Mouse (Mus musculus) limb, embryonic 12.5 days (tissue): ENCODE data around the gene Pdcd5. TPM values are rescaled to one million over a fixed set of nuclear protein-coding genes. Genes with fewer than 3 reads are reported as not detected.

Source experiments
- ATAC-seq: fragments of 200-750 bp; cut with Nextera tagmentation; 2 replicates; pipeline ENCODE4 v1.8.0; 2017; ENCODE audit warnings: low read depth, moderate TSS enrichment; ENCODE audit not compliant: insufficient number of reproducible peaks, insufficient read depth, low FRiP score, low TSS enrichment
- H3K27ac ChIP-seq: fragments of 300-500 bp; sonication (generic); 2 replicates; pipeline ENCODE4 v1.5.1; 2016; ENCODE audit warnings: mild to moderate bottlenecking, moderate library complexity
- H3K27me3 ChIP-seq: fragments of 300-500 bp; sonication (generic); 2 replicates; pipeline ENCODE4 v1.6.1; 2016; ENCODE audit warnings: mild to moderate bottlenecking, moderate library complexity
- H3K36me3 ChIP-seq: fragments of 300-500 bp; sonication (generic); 2 replicates; pipeline ENCODE4 v1.6.1; 2016; ENCODE audit warnings: mild to moderate bottlenecking, moderate library complexity
- H3K4me1 ChIP-seq: fragments of 300-500 bp; sonication (generic); replicated peaks from 2 replicates; pipeline ENCODE4 v1.6.1; 2016
- H3K4me2 ChIP-seq: fragments of 300-500 bp; sonication (generic); 2 replicates; pipeline ENCODE4 v1.6.1; 2016; ENCODE audit warnings: mild to moderate bottlenecking, moderate library complexity
- H3K4me3 ChIP-seq: fragments of 300-500 bp; sonication (generic); replicated peaks from 2 replicates; pipeline ENCODE4 v1.5.1; 2016; ENCODE audit warnings: mild to moderate bottlenecking
- H3K9ac ChIP-seq: fragments of 300-500 bp; sonication (generic); replicated peaks from 2 replicates; pipeline ENCODE4 v1.6.1; 2016; ENCODE audit warnings: mild to moderate bottlenecking, moderate library complexity
- H3K9me3 ChIP-seq: fragments of 300-500 bp; sonication (generic); 2 replicates; pipeline ENCODE4 v1.6.1; 2016; ENCODE audit warnings: mild to moderate bottlenecking, moderate library complexity
- WGBS: fragments of 180-500 bp; shearing (Covaris S2); methylation state at CpG from one replicate; pipeline ENCODE4 v1.1.7; 2016; 5-methylcytosine and 5-hydroxymethylcytosine counted together
- polyA plus RNA-seq: library from polyadenylated mRNA; unstranded; fragments of >200 nt; fragmentation: Nextera tagmentation; extraction: Ambion mirVana; gene quantifications from 2 replicates; pipeline ENCODE4 v1.2.1, GENCODE M21; 2016

The Pdcd5 gene
- polyA plus RNA-seq, result 327 and 339 TPM in 2 replicates

DNA sequence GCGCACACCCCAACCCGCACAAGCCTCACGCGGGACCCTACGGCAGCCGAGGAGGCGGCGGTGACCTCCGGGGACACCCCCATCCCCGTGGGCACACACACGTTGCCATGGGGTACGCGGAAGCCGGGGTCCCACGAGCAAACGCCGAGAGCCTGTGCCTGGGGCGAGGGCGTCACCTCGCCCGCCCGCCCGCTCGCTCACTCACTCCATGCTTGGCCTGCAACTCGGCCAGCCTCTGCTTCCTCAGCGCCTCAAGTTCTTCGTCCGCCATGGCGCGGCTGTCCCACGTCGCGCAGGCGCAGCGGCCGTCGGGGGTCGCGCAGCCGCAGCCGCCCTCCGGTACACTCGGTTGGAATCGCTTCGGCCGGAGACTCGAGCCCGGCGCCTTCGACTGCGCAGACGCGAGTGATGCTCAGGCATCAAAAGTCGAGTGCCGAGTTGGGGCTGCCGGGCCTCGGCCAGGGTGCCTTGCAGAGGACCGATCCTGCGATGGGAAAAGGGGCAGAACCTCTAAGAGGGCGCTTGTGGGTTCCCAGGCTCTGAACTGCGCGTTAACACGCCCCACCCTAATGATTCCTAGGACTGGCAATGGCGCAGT lies at the start of gene Pdcd5:
Gene Pdcd5 (minus strand): TSS at position 421 of the 598 bp plus-strand sequence.
- Histone ChIP-seq H3K9ac (peak within 1 kb of the TSS; percentile 93), H3K4me1 (no peaks in the 10 kb centered on the region), H3K9me3 (no peaks in the 10 kb centered on the region), H3K4me3 (peak within 1 kb of the TSS; percentile 98), H3K27me3 (no peaks in the 10 kb centered on the region), H3K4me2 (peak within 1 kb of the TSS; percentile 63), H3K36me3 (peaks cover 36% of the 10 kb centered on the region), H3K27ac (peak within 1 kb of the TSS; percentile 80)
- 1% methylated on average over 64 of the region's 64 CpGs for WGBS
- peak; percentile 87 for ATAC-seq

DNA sequence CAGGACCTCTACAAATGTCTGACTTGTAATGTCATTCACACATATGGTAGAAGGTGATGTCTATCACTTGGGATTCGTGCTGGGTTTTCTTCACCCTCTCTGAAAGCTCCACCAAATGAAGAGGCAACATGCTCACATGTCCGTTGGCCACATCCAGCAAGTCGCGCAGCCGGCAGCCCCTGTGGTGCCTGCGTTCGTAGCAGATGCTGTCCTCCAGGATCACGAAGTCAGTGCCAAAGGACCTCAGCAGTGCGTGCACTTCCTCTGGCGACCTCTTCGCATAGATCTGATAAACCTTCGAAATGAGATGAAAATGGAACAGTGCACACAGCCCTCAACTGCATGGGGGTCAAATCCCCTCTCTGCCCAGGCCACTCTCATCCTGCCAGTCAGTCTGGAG lies 45.3 kb upstream of the Pdcd5 start:
- Histone ChIP-seq H3K9ac (no peak overlapping the region), H3K4me1 (peaks cover 19% of the 10 kb centered on the region), H3K27me3 (no peaks in the 10 kb centered on the region), H3K9me3 (no peaks in the 10 kb centered on the region; the same call in 1 of the 2 replicates), H3K4me2 (no peak overlapping the region), H3K27ac (no peak overlapping the region), H3K4me3 (no peak overlapping the region), H3K36me3 (peaks cover 54% of the 10 kb centered on the region)
- ATAC-seq, result no peak
- 94% methylated on average over 12 of the region's 12 CpGs for WGBS

DNA sequence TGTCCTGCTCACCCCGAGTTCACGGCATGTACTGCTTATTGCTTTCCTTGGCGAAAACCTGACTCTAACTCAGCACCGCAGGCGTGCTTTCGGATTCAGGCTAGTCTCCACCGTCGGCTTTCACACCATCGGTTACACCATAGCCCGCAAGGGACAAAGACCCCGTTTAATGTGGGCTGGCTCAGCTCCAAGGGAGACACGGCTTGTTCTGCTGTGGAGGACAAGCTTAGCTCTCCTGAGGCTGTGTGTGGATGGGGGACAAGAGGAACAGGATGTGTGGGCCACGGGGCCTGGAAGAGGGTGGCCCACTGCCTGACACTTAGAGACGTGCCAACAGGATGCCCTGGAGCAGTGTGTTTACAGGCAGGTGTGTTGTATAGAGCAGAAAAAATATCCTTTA lies 44.8 kb upstream of the Pdcd5 start:
- peaks cover 24% of the 10 kb centered on the region for H3K4me1 ChIP-seq
- H3K27me3 ChIP-seq, result no peaks in the 10 kb centered on the region
- no peak overlapping the region for H3K27ac ChIP-seq
- peaks cover 54% of the 10 kb centered on the region for H3K36me3 ChIP-seq
- H3K9ac ChIP-seq, result no peak overlapping the region
- 90% methylated on average over 14 of the region's 14 CpGs for WGBS
- no peaks in the 10 kb centered on the region; the same call in 1 of the 2 replicates for H3K9me3 ChIP-seq
- no peak overlapping the region for H3K4me3 ChIP-seq
- no peak overlapping the region for H3K4me2 ChIP-seq
- ATAC-seq, result no peak

DNA sequence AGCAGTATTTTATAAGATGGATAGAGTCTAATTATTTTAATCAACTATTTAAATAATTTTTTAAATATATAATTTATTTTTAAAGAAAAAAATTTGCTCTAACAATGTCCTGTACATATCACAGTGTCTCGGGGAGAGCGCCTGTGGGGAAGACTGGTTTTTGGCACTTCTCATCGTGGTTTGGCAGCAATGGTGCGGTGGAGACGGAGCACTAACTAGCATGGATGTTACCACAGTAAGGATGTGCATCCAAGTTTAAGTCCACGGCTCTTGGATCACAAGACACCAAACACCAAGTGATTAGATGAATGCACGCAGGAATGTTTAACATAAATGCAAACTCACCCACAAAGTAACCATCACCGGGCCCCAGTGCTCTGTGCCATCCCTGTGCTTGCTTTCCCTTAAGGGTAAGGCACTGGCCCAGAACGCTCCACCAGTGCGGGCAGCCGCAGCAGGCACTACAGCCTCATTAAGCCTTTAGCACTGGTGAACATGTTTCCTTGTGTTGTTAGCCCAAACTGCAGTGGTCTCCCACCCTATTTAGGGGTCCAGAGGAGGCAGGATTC lies 41.5 kb upstream of the Pdcd5 start:
- 83% methylated on average over 11 of the region's 11 CpGs for WGBS
- H3K9ac ChIP-seq, result no peak overlapping the region
- no peak overlapping the region for H3K27ac ChIP-seq
- H3K27me3 ChIP-seq, result no peaks in the 10 kb centered on the region
- no peaks in the 10 kb centered on the region for H3K9me3 ChIP-seq
- peaks cover 33% of the 10 kb centered on the region for H3K36me3 ChIP-seq
- ATAC-seq, result no peak
- H3K4me3 ChIP-seq, result no peak overlapping the region
- H3K4me1 ChIP-seq, result peaks cover 31% of the 10 kb centered on the region
- no peak overlapping the region for H3K4me2 ChIP-seq

DNA sequence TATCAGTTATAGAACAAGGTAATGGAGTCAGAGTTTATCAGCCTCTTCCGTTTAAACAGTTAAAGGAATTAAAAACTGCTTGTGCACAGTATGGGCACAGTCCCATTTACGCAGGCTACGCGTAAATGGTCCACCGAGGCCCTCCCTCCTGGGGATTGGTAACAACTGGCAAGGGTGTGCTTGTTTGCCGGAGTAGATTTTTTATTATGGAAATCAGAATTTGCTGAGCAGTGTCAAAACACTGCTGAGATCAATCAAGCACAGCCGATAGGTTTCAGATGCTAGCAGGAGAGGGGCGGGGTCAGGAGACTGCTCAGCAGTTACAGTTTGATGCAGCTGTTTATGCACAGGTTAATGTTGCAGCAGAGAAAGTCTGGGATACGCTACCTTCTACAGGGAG lies 41.0 kb upstream of the Pdcd5 start:
- Histone ChIP-seq H3K4me2 (no peak overlapping the region), H3K9me3 (no peaks in the 10 kb centered on the region), H3K27ac (no peak overlapping the region), H3K4me1 (peaks cover 31% of the 10 kb centered on the region), H3K27me3 (no peaks in the 10 kb centered on the region), H3K36me3 (peaks cover 32% of the 10 kb centered on the region), H3K4me3 (no peak overlapping the region), H3K9ac (no peak overlapping the region)
- ATAC-seq, result no peak
- 50% methylated on average over 9 of the region's 9 CpGs for WGBS

DNA sequence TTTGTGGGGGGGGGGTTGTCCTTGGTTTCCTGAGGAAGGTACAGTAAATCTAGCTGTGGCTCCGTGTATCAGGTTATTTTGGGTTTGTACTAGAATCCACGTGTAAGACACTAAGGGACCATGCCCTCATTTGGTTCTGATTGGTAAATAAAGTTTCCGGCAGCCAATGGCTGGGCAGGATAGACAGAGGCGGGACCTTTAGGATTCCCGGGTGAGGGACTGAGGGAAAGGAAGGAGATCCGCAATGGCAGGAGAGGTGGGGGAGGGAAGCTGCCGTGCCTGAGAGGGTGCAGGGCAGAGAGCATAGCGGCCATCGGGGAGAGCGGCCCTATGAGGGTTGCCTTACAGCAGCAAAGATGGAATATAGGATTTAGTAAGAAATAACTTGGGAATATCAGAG lies 39.9 kb upstream of the Pdcd5 start:
- H3K9ac ChIP-seq, result no peak overlapping the region
- 0 out of 2 replicates have a peak overlapping the region, but pooled peaks have one; percentile 29 for H3K27ac ChIP-seq
- no peaks in the 10 kb centered on the region for H3K9me3 ChIP-seq
- H3K36me3 ChIP-seq, result peaks cover 23% of the 10 kb centered on the region
- no peak for ATAC-seq
- WGBS, result 22% methylated on average over 10 of the region's 10 CpGs
- H3K4me1 ChIP-seq, result peaks cover 31% of the 10 kb centered on the region
- H3K27me3 ChIP-seq, result no peaks in the 10 kb centered on the region
- H3K4me3 ChIP-seq, result no peak overlapping the region
- H3K4me2 ChIP-seq, result peak overlapping the region; percentile 36

DNA sequence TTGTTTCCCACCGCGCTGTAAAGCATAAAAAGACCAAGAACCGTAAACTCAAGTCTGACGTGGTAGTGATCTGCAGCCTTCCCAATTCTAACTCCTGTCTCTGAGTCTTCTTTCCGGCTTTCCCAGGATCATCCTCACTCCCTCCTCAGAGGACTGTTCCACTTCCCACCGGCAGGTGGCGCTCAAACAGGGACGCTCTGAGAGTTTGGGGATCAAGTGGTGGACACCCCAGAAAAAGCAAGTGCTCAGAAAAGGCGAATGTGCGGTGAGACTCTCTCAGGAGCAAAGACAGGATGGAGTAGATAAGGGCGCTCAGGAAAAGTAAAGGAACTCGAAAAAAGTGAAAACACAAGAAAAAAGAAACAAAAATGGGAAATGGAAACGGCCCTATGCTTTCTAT lies 39.4 kb upstream of the Pdcd5 start:
- Histone ChIP-seq H3K4me2 (peak overlapping the region; percentile 36), H3K4me3 (no peak overlapping the region), H3K9me3 (no peaks in the 10 kb centered on the region), H3K27me3 (no peaks in the 10 kb centered on the region), H3K27ac (peak overlapping the region; percentile 57; the same call in 1 of the 2 replicates), H3K9ac (no peak overlapping the region), H3K4me1 (peaks cover 31% of the 10 kb centered on the region), H3K36me3 (peaks cover 19% of the 10 kb centered on the region)
- WGBS, result 24% methylated on average over 13 of the region's 13 CpGs
- ATAC-seq, result no peak

DNA sequence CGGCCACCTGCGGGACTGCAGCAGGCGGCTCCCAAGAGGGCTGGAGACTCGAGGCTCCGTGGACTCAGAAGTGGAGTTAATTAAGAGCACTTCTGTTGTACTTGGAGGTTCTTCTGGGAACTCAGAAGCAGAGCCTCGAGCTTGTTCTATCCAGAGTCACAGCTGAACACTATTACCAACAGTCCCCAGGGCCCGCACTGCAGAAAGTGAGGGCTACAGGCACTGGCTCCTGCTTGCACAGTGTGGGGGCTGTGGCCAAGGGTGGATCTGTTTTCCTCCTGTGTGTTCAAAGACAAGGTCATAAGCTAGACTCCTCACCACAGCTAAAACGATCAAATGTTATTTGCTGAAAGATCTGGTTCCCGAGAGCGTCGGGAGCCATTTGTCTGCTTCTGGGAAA lies 38.9 kb upstream of the Pdcd5 start:
- no peaks in the 10 kb centered on the region for H3K9me3 ChIP-seq
- no peak overlapping the region for H3K9ac ChIP-seq
- H3K4me3 ChIP-seq, result no peak overlapping the region
- H3K27me3 ChIP-seq, result no peaks in the 10 kb centered on the region
- peak overlapping the region; percentile 36; the same call in 1 of the 2 replicates for H3K4me2 ChIP-seq
- peak overlapping the region; percentile 57 for H3K27ac ChIP-seq
- ATAC-seq, result peak; percentile 63
- 48% methylated on average over 11 of the region's 11 CpGs for WGBS
- peaks cover 15% of the 10 kb centered on the region; the same call in 1 of the 2 replicates for H3K36me3 ChIP-seq
- H3K4me1 ChIP-seq, result peaks cover 31% of the 10 kb centered on the region

DNA sequence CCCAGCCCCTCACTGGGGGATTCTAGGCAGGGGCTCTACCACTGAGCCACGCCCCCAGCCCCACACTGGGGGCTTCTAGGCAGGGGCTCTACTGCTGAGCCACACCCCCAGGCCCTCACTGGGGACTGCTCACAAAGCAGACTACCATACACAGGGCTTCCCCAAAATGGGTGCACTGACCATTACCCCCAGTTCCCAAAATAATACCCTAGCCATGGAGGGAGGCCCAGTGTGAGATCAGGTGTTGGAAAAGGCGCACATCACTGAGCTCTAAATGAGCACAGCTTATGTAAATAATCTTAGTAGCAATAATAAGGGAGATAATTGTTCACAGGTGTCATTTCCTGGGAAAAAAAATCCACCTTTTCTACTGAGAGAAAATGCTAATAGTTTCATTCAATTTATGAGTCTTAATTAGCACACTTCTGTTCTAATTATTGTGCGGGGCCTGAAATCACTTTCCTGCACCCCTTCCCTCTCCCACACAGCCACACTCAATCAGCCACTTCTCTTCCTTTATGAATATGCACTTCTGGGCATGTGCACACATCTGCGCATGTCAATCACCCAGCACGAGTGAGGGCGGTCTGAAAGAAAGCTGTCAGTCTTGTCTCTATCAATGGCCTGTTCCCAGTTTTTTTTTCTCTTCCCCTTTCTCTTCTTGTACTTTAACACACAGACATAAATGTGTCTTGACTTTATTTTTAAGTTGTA lies 36.2 kb upstream of the Pdcd5 start:
- Histone ChIP-seq H3K27me3 (no peaks in the 10 kb centered on the region), H3K36me3 (no peaks in the 10 kb centered on the region), H3K4me2 (no peak overlapping the region), H3K4me3 (no peak overlapping the region), H3K4me1 (peaks cover 22% of the 10 kb centered on the region), H3K27ac (no peak overlapping the region), H3K9me3 (no peaks in the 10 kb centered on the region), H3K9ac (no peak overlapping the region)
- WGBS, result 89% methylated on average over 6 of the region's 6 CpGs
- ATAC-seq, result no peak

DNA sequence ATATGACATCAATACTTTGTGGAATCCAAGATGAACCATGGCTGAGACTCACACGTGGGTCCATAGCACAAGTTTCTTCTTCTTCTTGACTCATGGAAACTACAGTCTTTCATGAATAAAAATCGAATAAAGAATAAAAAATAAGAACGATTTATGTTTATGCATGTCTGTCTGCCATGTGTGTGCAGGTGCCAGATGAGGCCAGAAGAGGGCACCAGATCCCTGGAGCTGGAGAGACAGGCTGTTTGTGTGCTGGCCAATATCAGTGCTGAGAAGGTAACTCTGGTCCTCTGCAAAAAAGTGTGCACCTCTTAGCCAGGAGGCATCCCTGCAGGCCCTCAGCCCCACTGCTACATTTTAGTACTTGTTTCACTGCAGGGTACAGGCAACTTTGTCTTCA lies 34.2 kb upstream of the Pdcd5 start:
- Histone ChIP-seq H3K27ac (no peak overlapping the region), H3K36me3 (no peaks in the 10 kb centered on the region), H3K9ac (no peak overlapping the region), H3K27me3 (no peaks in the 10 kb centered on the region), H3K4me1 (peaks cover 2% of the 10 kb centered on the region), H3K4me2 (no peak overlapping the region), H3K4me3 (no peak overlapping the region), H3K9me3 (0 out of 2 replicates have a peak, but pooled peaks cover 9% of the 10 kb centered on the region)
- ATAC-seq, result no peak
- WGBS, result 85% methylated on average over 3 of the region's 3 CpGs

DNA sequence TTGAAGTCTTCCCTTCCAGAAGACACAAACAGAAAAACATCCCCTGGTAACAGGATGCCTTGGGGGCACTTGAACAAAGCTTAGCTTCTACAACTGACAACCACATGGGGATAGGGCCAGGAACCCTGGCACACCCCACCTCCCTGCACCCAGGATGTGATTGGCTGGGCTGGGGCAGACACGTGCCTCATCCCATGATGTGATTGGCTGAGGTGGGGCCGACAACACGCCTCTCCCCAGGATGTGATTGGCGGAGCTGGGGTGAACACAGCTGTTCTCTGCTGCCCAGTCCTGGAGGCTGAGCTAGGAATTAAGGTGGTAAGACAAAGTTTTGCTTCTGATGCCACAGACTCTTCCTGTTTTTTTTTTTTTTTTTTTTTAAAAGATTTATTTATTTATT lies 31.7 kb upstream of the Pdcd5 start:
- Histone ChIP-seq H3K4me1 (no peaks in the 10 kb centered on the region), H3K27me3 (no peaks in the 10 kb centered on the region), H3K27ac (no peak overlapping the region), H3K4me2 (no peak overlapping the region), H3K4me3 (no peak overlapping the region), H3K9me3 (0 out of 2 replicates have a peak, but pooled peaks cover 9% of the 10 kb centered on the region), H3K36me3 (no peaks in the 10 kb centered on the region), H3K9ac (no peak overlapping the region)
- no peak for ATAC-seq
- 73% methylated on average over 4 of the region's 4 CpGs for WGBS
